Mouse (Mus musculus) right cerebral cortex, postnatal 36 days (tissue): Measurements from ENCODE around the gene Mbd4.
"Not testable (repeated sequence)": the region's sequence is repeated elsewhere in the genome, so short reads cannot be mapped to it uniquely, and the experiment has no call there.

Experiments
- DNase-seq, 2 experiments: peaks; one replicate each; pipeline ENCODE4 v3.0.0; 2022; ENCODE audit warnings: low spot score in 2 of 2, mixed read lengths in 1 of 2

Gene Mbd4

GRCm38 (mm10) chr6:115860027-115860556 is 6.9 kb upstream of the Mbd4 start:
- no peak for DNase-seq

- no peak for DNase-seq
These were observed 6.1 kb upstream of the Mbd4 start for GRCm38 (mm10) chr6:115859258-115859657.

- DNase-seq = no peak
These were observed 3.2 kb upstream of the Mbd4 start for GRCm38 (mm10) chr6:115856361-115856745.

GRCm38 (mm10) chr6:115855733-115856360 is 2.7 kb upstream of the Mbd4 start:
- no peak for DNase-seq

- no peak for DNase-seq
These were observed 1.3 kb upstream of the Mbd4 start for GRCm38 (mm10) chr6:115854432-115854831.

GRCm38 (mm10) chr6:115853985-115854384 is 814 bp upstream of the Mbd4 start:
- no peak for DNase-seq

GRCm38 (mm10) chr6:115852446-115853090 is 603 bp downstream of the Mbd4 start:
- DNase-seq = no peak

GRCm38 (mm10) chr6:115848598-115849304 is 4.4 kb downstream of the Mbd4 start:
- no peak for DNase-seq

GRCm38 (mm10) chr6:115846640-115847411 is 6.3 kb downstream of the Mbd4 start:
- DNase-seq = peak; percentile 40 to 48

- DNase-seq = no peak
These were observed 8.2 kb downstream of the Mbd4 start for GRCm38 (mm10) chr6:115845006-115845405.

GRCm38 (mm10) chr6:115838745-115839144 is 14.4 kb downstream of the Mbd4 start:
- DNase-seq = no peak

GRCm38 (mm10) chr6:115838161-115838597 is 15.0 kb downstream of the Mbd4 start, which contains the start of gene Efcab12:
TSS of gene Efcab12 (minus strand) at chr6:115838412.
- DNase-seq = peak; percentile 65 to 82

GRCm38 (mm10) chr6:115833861-115834260 is 19.3 kb downstream of the Mbd4 start:
- DNase-seq = no peak

GRCm38 (mm10) chr6:115832152-115832850 is 20.9 kb downstream of the Mbd4 start:
- no peak for DNase-seq

- no peak for DNase-seq
These were observed 22.2 kb downstream of the Mbd4 start for GRCm38 (mm10) chr6:115830779-115831601.

- not testable (repeated sequence) for DNase-seq
These were observed 29.2 kb downstream of the Mbd4 start for GRCm38 (mm10) chr6:115823850-115824464.

- DNase-seq = no peak
These were observed 31.8 kb downstream of the Mbd4 start for GRCm38 (mm10) chr6:115821216-115821993.

GRCm38 (mm10) chr6:115818129-115818528 is 35.0 kb downstream of the Mbd4 start:
- no peak for DNase-seq

GRCm38 (mm10) chr6:115815041-115815440 is 38.1 kb downstream of the Mbd4 start:
- no peak for DNase-seq
